In genomic region chr2:72985516-72985915, GRCm38 (mm10) we compare ENCODE assay signal across 29 mouse cellular contexts. TPM values are rescaled to one million over a fixed set of nuclear protein-coding genes. Genes with fewer than 3 reads are reported as not detected.
"Had no signal": no experiment of that assay in that cellular context is flagged by ENCODE, and none has a peak within 500 bp of the region (broad histone marks: within the 10 kb centered on the region; RNA-seq: fewer than 3 reads in every experiment).

No protein-coding gene starts in this region.

- H3K36me3 ChIP-seq: midbrain, embryonic 13.5 days; midbrain, embryonic 15.5 days; neural tube, embryonic 15.5 days had no signal

- H3K27me3 ChIP-seq: midbrain, embryonic 13.5 days; midbrain, embryonic 15.5 days; neural tube, embryonic 13.5 days; neural tube, embryonic 15.5 days had no signal

- ATAC-seq: midbrain, embryonic 13.5 days; midbrain, embryonic 15.5 days had no signal

- H3K9ac ChIP-seq: lung, embryonic 14.5 days; midbrain, embryonic 13.5 days; midbrain, embryonic 15.5 days; neural tube, embryonic 13.5 days; neural tube, embryonic 15.5 days had no signal

- H3K27ac ChIP-seq: midbrain, embryonic 10.5 days; midbrain, embryonic 13.5 days; midbrain, embryonic 15.5 days; neural tube, embryonic 13.5 days; neural tube, embryonic 15.5 days had no signal

- H3K4me3 ChIP-seq: midbrain, embryonic 10.5 days; midbrain, embryonic 13.5 days; midbrain, embryonic 15.5 days; neural tube, embryonic 13.5 days; neural tube, embryonic 15.5 days had no signal

- H3K4me2 ChIP-seq: lung, embryonic 14.5 days; midbrain, embryonic 13.5 days; midbrain, embryonic 15.5 days; neural tube, embryonic 13.5 days; neural tube, embryonic 15.5 days had no signal

- DNase-seq: lung, adult 18-20 months; lung, embryonic 14.5 days; lung, postnatal 10 days; lung, postnatal 36 days; retina, postnatal 1 day; right cerebral cortex, adult 18-20 months; right cerebral cortex, postnatal 25 days; right cerebral cortex, postnatal 4 days; spleen, adult 18-20 months; thymus, adult 18-20 months; thymus, postnatal 14 days; thymus, postnatal 4 days had no signal

RNA-seq across cellular contexts. Expression of gene Gm11084, which starts 1.0 kb away (rescaled TPM):
- total RNA-seq: megakaryocyte, adult 5-6 weeks; megakaryocyte-erythroid progenitor cell, adult 5-6 weeks; midbrain, postnatal 0 days; monocyte, adult 5-6 weeks had no signal
- polyA plus RNA-seq: liver, embryonic 16.5 days; lung, embryonic 14.5 days; lung, embryonic 16.5 days; midbrain, embryonic 10.5 days; midbrain, embryonic 13.5 days; midbrain, embryonic 15.5 days; midbrain, postnatal 0 days; neural tube, embryonic 11.5 days; neural tube, embryonic 13.5 days; neural tube, embryonic 15.5 days; small intestine, adult 2 months; stomach, embryonic 14.5 days; stomach, embryonic 16.5 days; thymus, postnatal 0 days; urinary bladder, adult 2 months had no signal
